Mouse (Mus musculus): ENCODE measurements around the gene Arl16.
"Not testable (repeated sequence)": the region's sequence is repeated elsewhere in the genome, so short reads cannot be mapped to it uniquely, and the experiment has no call there.

The Arl16 gene

GRCm38 (mm10) chr11:120467051-120467735, at the start of gene Arl16:
Arl16 (minus strand) TSS chr11:120467607.
- peaks cover 26% of the 10 kb centered on the region for H3K4me1 ChIP-seq (replicated peaks; ENCODE audit: low read depth, low read length)
- no peak for TF ChIP-seq NANOG (IDR thresholded peaks at IDR 0.05; ENCODE audit: borderline replicate concordance, low read length)
- no peak for TF ChIP-seq POU5F1 (IDR thresholded peaks at IDR 0.05; ENCODE audit: borderline replicate concordance, low read length)
- no peak for TF ChIP-seq CTCF (conservative IDR thresholded peaks at IDR 0.05; ENCODE audit: low read length)
- H3K4me3 ChIP-seq (replicated peaks; ENCODE audit: low read length): peak within 1 kb of the TSS; percentile 99
- peaks cover 78% of the 10 kb centered on the region for H3K36me3 ChIP-seq (ENCODE audit: insufficient read depth, low read length)
- H3K27me3 ChIP-seq (ENCODE audit: insufficient read depth, low read length): no peaks in the 10 kb centered on the region
- no peaks in the 10 kb centered on the region for H3K9me3 ChIP-seq (ENCODE audit: low read length)

- no peaks in the 10 kb centered on the region for H3K36me3 ChIP-seq (ENCODE audit: insufficient read depth, low read length)
- no peak overlapping the region for H3K4me3 ChIP-seq (replicated peaks; ENCODE audit: low read length)
- H3K9me3 ChIP-seq (ENCODE audit: low read length): no peaks in the 10 kb centered on the region
- H3K4me1 ChIP-seq (replicated peaks; ENCODE audit: low read depth, low read length): peaks cover 31% of the 10 kb centered on the region
- H3K27me3 ChIP-seq (ENCODE audit: insufficient read depth, low read length): 0 out of 2 replicates have a peak, but pooled peaks cover 5% of the 10 kb centered on the region
- TF ChIP-seq CTCF (conservative IDR thresholded peaks at IDR 0.05; ENCODE audit: low read length) (no peak), NANOG (IDR thresholded peaks at IDR 0.05; ENCODE audit: borderline replicate concordance, low read length) (no peak), POU5F1 (IDR thresholded peaks at IDR 0.05; ENCODE audit: borderline replicate concordance, low read length) (no peak)
Observed at GRCm38 (mm10) chr11:120517147-120517546, 49.7 kb upstream of the Arl16 start.

DNA sequence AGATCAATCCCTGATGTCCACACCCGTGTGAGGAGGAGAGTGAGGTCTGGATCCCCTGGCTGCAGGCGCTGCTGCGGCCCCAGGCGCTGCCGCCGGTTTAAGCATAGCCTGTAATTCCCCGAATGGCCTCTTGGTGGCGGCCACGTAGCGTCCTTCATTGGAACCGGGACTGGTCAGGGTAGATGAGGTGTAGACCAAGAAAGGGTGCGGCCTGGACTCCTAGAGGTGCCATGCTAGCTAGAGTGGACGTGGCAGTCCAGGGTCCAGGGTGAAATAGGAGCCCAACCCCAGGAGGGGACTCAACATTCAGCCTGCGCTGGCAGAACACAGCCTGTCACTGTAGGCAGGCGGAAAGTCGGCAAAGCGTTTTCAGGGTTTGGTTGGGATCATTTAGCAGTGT, 48.2 kb upstream of the Arl16 start:
- Histone ChIP-seq H3K4me1 (replicated peaks; ENCODE audit: low read depth, low read length) (peaks cover 37% of the 10 kb centered on the region), H3K36me3 (ENCODE audit: insufficient read depth, low read length) (no peaks in the 10 kb centered on the region), H3K4me3 (replicated peaks; ENCODE audit: low read length) (peak overlapping the region; percentile 41), H3K27me3 (ENCODE audit: insufficient read depth, low read length) (peaks cover 11% of the 10 kb centered on the region; the same call in 1 of the 2 replicates), H3K9me3 (ENCODE audit: low read length) (no peaks in the 10 kb centered on the region)
- TF ChIP-seq NANOG (IDR thresholded peaks at IDR 0.05; ENCODE audit: borderline replicate concordance, low read length): no peak
- no peak for TF ChIP-seq POU5F1 (IDR thresholded peaks at IDR 0.05; ENCODE audit: borderline replicate concordance, low read length)
- TF ChIP-seq CTCF (conservative IDR thresholded peaks at IDR 0.05; ENCODE audit: low read length): peak; percentile 84

GRCm38 (mm10) chr11:120514262-120514661, 46.9 kb upstream of the Arl16 start:
- Histone ChIP-seq H3K27me3 (ENCODE audit: insufficient read depth, low read length) (peaks cover 20% of the 10 kb centered on the region), H3K4me1 (replicated peaks; ENCODE audit: low read depth, low read length) (peaks cover 48% of the 10 kb centered on the region)
- H3K36me3 ChIP-seq (ENCODE audit: insufficient read depth, low read length); H3K4me3 ChIP-seq (replicated peaks; ENCODE audit: low read length); H3K9me3 ChIP-seq (ENCODE audit: low read length): not testable (repeated sequence)

DNA sequence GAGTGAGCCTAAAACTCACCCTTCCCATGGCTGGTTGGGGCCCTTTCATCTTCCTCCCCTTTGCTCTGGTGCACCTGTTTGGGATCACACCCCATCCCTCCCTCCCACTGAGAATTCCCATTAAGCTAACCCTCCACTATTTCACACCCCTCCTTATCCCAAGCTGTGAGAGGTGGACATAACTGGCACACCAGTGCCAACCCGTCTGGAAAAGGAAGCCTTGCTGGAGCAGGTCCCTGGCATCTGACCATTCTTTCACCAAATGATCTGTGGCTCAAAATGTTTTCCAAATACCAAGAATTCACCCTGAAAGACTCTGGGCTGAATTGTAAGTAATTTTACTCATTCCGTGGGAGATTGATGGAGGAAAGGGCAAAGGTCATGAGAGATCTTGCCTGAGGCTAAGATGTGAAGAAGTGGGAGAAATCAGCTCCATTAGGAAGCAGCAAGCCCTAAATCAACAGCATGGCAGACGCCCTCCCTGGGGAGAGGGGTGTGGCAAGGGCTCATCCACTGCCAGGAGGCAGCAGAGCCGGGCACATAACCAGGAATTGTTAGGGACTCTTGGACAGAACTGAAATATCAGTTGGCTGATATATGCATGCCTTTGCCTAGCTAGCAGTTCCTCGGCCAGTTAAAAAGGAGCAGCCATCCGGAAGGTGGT, 45.5 kb upstream of the Arl16 start:
- Histone ChIP-seq H3K36me3 (ENCODE audit: insufficient read depth, low read length) (no peaks in the 10 kb centered on the region), H3K27me3 (ENCODE audit: insufficient read depth, low read length) (peaks cover 26% of the 10 kb centered on the region), H3K4me3 (replicated peaks; ENCODE audit: low read length) (no peak overlapping the region), H3K9me3 (ENCODE audit: low read length) (no peaks in the 10 kb centered on the region), H3K4me1 (replicated peaks; ENCODE audit: low read depth, low read length) (peaks cover 40% of the 10 kb centered on the region)
- TF ChIP-seq POU5F1 (IDR thresholded peaks at IDR 0.05; ENCODE audit: borderline replicate concordance, low read length) (no peak), NANOG (IDR thresholded peaks at IDR 0.05; ENCODE audit: borderline replicate concordance, low read length) (no peak), CTCF (conservative IDR thresholded peaks at IDR 0.05; ENCODE audit: low read length) (no peak)

GRCm38 (mm10) chr11:120510375-120511030, 43.1 kb upstream of the Arl16 start:
- H3K4me1 ChIP-seq (replicated peaks; ENCODE audit: low read depth, low read length): peaks cover 30% of the 10 kb centered on the region
- H3K36me3 ChIP-seq (ENCODE audit: insufficient read depth, low read length): no peaks in the 10 kb centered on the region
- H3K4me3 ChIP-seq (replicated peaks; ENCODE audit: low read length): no peak overlapping the region
- H3K27me3 ChIP-seq (ENCODE audit: insufficient read depth, low read length): peaks cover 21% of the 10 kb centered on the region
- no peaks in the 10 kb centered on the region for H3K9me3 ChIP-seq (ENCODE audit: low read length)
- TF ChIP-seq POU5F1 (IDR thresholded peaks at IDR 0.05; ENCODE audit: borderline replicate concordance, low read length) (no peak), CTCF (conservative IDR thresholded peaks at IDR 0.05; ENCODE audit: low read length) (no peak), NANOG (IDR thresholded peaks at IDR 0.05; ENCODE audit: borderline replicate concordance, low read length) (no peak)

DNA sequence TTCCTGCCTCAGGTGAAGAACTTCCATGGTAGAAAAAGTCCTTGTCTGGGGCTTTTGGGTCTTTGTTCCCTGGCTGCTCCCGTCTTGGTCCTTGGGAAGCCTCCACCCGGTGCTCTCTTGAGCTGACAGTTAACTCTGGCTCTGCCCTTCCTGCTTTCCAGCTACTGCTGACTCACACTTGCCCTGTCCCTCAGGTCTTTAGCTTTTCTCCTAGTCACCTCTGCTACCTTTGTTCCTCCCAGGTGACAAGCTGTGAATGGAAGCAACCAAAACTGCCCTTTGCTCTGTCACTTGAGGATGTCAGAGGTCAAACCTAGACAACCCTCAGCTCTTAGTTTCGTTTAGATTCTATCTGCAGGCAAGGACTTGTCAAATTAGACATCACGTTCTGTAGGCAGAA, 42.5 kb upstream of the Arl16 start:
- Histone ChIP-seq H3K9me3 (ENCODE audit: low read length) (no peaks in the 10 kb centered on the region), H3K27me3 (ENCODE audit: insufficient read depth, low read length) (peaks cover 21% of the 10 kb centered on the region), H3K4me1 (replicated peaks; ENCODE audit: low read depth, low read length) (peaks cover 27% of the 10 kb centered on the region), H3K36me3 (ENCODE audit: insufficient read depth, low read length) (no peaks in the 10 kb centered on the region), H3K4me3 (replicated peaks; ENCODE audit: low read length) (no peak overlapping the region)
- TF ChIP-seq NANOG (IDR thresholded peaks at IDR 0.05; ENCODE audit: borderline replicate concordance, low read length) (no peak), CTCF (conservative IDR thresholded peaks at IDR 0.05; ENCODE audit: low read length) (no peak), POU5F1 (IDR thresholded peaks at IDR 0.05; ENCODE audit: borderline replicate concordance, low read length) (no peak)

DNA sequence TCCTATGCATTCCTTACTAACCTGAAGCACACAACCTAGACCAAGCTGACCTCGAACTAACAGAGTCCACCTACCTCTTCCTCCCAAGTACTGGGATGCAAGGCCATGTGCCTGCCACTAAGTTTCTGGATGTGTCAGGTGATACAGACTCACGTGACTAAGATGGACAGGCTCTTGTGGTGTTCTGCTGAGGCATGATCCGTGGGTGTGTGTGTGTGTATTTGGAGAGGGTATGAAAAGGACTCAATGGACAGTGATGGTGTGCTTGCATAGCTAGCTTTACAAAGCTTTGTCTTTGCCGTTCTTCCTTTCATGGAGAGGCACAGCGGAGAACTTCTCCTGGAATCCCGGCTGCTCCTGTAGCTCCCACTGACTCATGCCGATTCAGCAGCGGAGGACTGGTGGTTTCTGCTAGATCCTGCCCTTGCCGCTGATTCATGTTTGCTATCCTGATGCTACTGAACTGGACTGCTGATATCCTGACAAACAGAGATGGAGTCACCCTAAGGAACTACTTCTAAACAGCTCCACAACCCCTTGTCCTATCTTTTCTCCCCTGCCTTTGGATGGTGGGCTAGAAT, 41.0 kb upstream of the Arl16 start:
- Histone ChIP-seq H3K36me3 (ENCODE audit: insufficient read depth, low read length) (no peaks in the 10 kb centered on the region), H3K9me3 (ENCODE audit: low read length) (no peaks in the 10 kb centered on the region), H3K27me3 (ENCODE audit: insufficient read depth, low read length) (peaks cover 21% of the 10 kb centered on the region), H3K4me3 (replicated peaks; ENCODE audit: low read length) (no peak overlapping the region), H3K4me1 (replicated peaks; ENCODE audit: low read depth, low read length) (peaks cover 27% of the 10 kb centered on the region)
- TF ChIP-seq NANOG (IDR thresholded peaks at IDR 0.05; ENCODE audit: borderline replicate concordance, low read length) (no peak), CTCF (conservative IDR thresholded peaks at IDR 0.05; ENCODE audit: low read length) (no peak), POU5F1 (IDR thresholded peaks at IDR 0.05; ENCODE audit: borderline replicate concordance, low read length) (no peak)
